Mouse (Mus musculus): Measurements from ENCODE around the gene Ermap. TPM values are rescaled to one million over a fixed set of nuclear protein-coding genes. Genes with fewer than 3 reads are reported as not detected.

The Ermap gene
- total RNA-seq, 1 experiment from 2014 or later: 0.30 TPM

GRCm38 (mm10) chr4:119137313-119137712, 52.5 kb downstream of the Ermap start:
- DNase-seq: no peak

DNA sequence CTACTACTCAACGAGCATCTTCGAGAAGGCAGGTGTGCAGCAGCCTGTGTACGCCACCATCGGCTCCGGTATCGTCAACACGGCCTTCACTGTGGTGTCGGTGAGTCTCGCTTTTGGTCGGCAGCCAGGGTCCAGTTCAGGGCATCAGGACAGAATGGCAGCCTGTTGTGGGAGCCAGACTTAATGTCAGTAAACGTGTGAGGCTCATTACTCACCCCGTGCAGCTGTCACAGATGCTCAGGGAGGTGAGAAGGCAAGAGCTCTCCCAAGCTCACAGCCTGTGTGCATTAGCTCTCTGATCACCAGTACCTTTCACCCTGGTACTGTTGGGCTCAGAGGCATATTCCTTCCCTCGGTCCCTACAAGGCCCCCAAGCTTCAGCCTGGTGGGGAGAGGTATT, 56.0 kb downstream of the Ermap start:
- no peak for DNase-seq

DNA sequence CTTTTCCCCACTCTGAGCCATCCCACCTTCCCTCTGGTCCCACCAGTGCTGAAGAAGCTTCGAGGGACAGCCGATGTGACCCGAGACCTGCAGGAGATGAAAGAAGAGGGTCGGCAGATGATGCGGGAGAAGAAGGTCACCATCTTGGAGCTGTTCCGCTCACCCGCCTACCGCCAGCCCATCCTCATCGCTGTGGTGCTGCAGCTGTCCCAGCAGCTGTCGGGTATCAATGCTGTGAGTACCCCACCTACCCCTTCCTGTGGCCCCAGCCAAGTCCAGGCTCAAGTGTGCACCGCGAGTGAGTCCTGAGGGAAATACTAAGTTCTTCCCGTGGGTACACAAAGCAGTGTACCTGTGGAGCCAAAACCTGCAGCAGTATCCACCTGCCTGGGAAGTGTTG, 56.5 kb downstream of the Ermap start:
- DNase-seq: no peak

- DNase-seq: no peak
Observed at GRCm38 (mm10) chr4:119131189-119131910, 58.5 kb downstream of the Ermap start.

DNA sequence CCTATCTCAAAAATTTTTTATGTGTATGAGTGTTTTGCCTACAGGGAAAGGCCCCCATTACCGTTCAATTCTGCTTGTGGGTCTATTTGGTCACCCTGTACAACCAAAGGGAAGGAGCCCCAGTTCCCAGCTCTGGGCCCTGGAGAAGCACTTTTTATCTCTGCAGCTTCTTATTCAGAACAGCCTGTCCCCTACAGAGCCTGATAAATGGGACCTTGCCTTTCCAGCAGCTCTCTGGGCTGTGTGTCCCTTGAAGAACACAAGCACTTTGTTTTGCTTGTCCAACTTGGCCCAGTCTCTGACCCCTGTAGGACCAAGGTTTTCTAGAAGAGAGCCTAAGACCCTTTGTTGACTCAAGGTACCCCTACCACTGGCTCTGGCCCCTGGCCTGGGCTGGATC, 60.7 kb downstream of the Ermap start:
- no peak for DNase-seq

GRCm38 (mm10) chr4:119128547-119128946, 61.3 kb downstream of the Ermap start:
- no peak for DNase-seq

- no peak for DNase-seq
Observed at GRCm38 (mm10) chr4:119127229-119127628, 62.6 kb downstream of the Ermap start.

GRCm38 (mm10) chr4:119125577-119126270, 64.1 kb downstream of the Ermap start:
- no peak for DNase-seq

Small RNA genes within 50 kb of the gene (microRNA-seq; reads per million reads assigned to microRNA genes)
- gene Mir1957a: 0 reads per million in 2 experiments

Other genes with a start within 250 kb of the Ermap start
- gene Lao1, start 228.4 kb downstream of the Ermap start, total RNA-seq (2021): not detected in 2 replicates
- 19.7 and 21.6 TPM in 2 replicates for gene Slc2a1, start 81.3 kb downstream of the Ermap start, total RNA-seq (2021)
- gene Zfp691, start 15.8 kb downstream of the Ermap start, total RNA-seq (2021): 15.3 and 16.6 TPM in 2 replicates
- gene Svbp, start 5.3 kb upstream of the Ermap start, total RNA-seq (2021): 17.7 and 20.2 TPM in 2 replicates
- gene Tmem269, start 28.2 kb upstream of the Ermap start, total RNA-seq (2021): not detected in 2 replicates
- gene AU022252, start 42.7 kb upstream of the Ermap start, total RNA-seq (2021): 27.9 and 28.1 TPM in 2 replicates
- gene P3h1, start 42.9 kb upstream of the Ermap start, total RNA-seq (2021): 29.2 and 30.6 TPM in 2 replicates
- gene Cldn19, start 65.4 kb upstream of the Ermap start, total RNA-seq (2021): 0.21 TPM in 1 of 2 replicates, not detected in the other
- gene Ybx1, start 104.6 kb upstream of the Ermap start, total RNA-seq (2021): 585 and 731 TPM in 2 replicates
- gene Ppih, start 130.5 kb upstream of the Ermap start, total RNA-seq (2021): 14.1 and 26.4 TPM in 2 replicates
- gene Ccdc30, start 225.5 kb upstream of the Ermap start, total RNA-seq (2021): 12.5 and 15.9 TPM in 2 replicates
- gene Ppcs, start 232.4 kb upstream of the Ermap start, total RNA-seq (2021): 45.9 and 48.6 TPM in 2 replicates
- gene Zmynd12, start 232.8 kb upstream of the Ermap start, total RNA-seq (2021): 2.3 and 4.5 TPM in 2 replicates

All from adrenal gland, postnatal 25 days (tissue).